ENCODE assay signal across 28 mouse cellular contexts in the genomic region with DNA sequence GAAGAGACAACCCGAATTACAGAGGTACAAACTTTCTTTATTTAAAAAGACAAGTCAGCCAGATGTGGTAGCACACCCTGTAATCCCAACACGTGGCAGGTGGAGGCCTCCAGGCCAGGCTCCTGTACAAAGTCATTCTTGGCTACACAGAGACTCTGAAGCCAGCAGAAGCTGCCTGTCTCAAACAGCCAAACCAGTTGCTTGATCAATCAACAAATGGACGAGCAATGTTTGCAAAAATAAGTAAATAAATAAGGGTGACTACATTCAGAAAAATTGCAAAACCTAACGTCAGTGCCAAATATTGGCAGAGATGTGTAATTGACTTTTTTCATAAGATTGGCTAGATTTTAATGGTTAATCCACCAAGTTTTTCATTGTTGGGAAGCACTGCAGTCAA.
"Had no signal": no experiment of that assay in that cellular context is flagged by ENCODE, and none has a peak within 500 bp of the region (broad histone marks: within the 10 kb centered on the region; RNA-seq: fewer than 3 reads in every experiment).

No protein-coding gene starts in this region.

- H3K27ac ChIP-seq: embryonic facial prominence, embryonic 10.5 days; embryonic facial prominence, embryonic 12.5 days; embryonic facial prominence, embryonic 13.5 days; embryonic facial prominence, embryonic 15.5 days; forebrain, embryonic 10.5 days; forebrain, embryonic 12.5 days; forebrain, embryonic 13.5 days; forebrain, embryonic 15.5 days; gastrocnemius, adult 2 months; heart, adult 2 months had no signal

- H3K27me3 ChIP-seq: embryonic facial prominence, embryonic 12.5 days; embryonic facial prominence, embryonic 15.5 days; forebrain, embryonic 15.5 days had no signal

- H3K4me3 ChIP-seq: embryonic facial prominence, embryonic 10.5 days; embryonic facial prominence, embryonic 12.5 days; embryonic facial prominence, embryonic 13.5 days; embryonic facial prominence, embryonic 15.5 days; erythroblast, embryonic 14.5 days; forebrain, embryonic 10.5 days; forebrain, embryonic 12.5 days; forebrain, embryonic 13.5 days; forebrain, embryonic 15.5 days; gastrocnemius, adult 2 months; heart, adult 2 months had no signal

- ATAC-seq: forebrain, embryonic 13.5 days; forebrain, embryonic 14.5 days; forebrain, embryonic 15.5 days; forebrain, embryonic 16.5 days; forebrain, postnatal 0 days had no signal

- H3K36me3 ChIP-seq: embryonic facial prominence, embryonic 10.5 days; embryonic facial prominence, embryonic 12.5 days; embryonic facial prominence, embryonic 13.5 days; embryonic facial prominence, embryonic 15.5 days; forebrain, embryonic 10.5 days; forebrain, embryonic 12.5 days; forebrain, embryonic 15.5 days had no signal

- H3K9me3 ChIP-seq: embryonic facial prominence, embryonic 10.5 days; embryonic facial prominence, embryonic 12.5 days; embryonic facial prominence, embryonic 13.5 days; embryonic facial prominence, embryonic 15.5 days; forebrain, embryonic 10.5 days; forebrain, embryonic 12.5 days; forebrain, embryonic 13.5 days; forebrain, embryonic 15.5 days had no signal

- DNase-seq: cerebellum, adult 8-10 months; cerebellum, adult 9-10 months; cerebellum, adult 9-11 months; cerebellum, postnatal 10 days; cerebellum, postnatal 14 days; cerebellum, postnatal 25 days; cerebellum, postnatal 36 days; embryo, embryonic 11 days; forebrain, postnatal 0 days; gastrocnemius, adult 2 months; gastrocnemius, postnatal 10 days; gastrocnemius, postnatal 14 days; gastrocnemius, postnatal 25 days; gastrocnemius, postnatal 36 days; heart, adult 11 months; heart, adult 18-20 months; heart, adult 2 months had no signal

- H3K9ac ChIP-seq: embryonic facial prominence, embryonic 12.5 days; embryonic facial prominence, embryonic 13.5 days; embryonic facial prominence, embryonic 15.5 days; forebrain, embryonic 12.5 days; forebrain, embryonic 13.5 days; forebrain, embryonic 15.5 days; forebrain, postnatal 0 days had no signal

- H3K4me2 ChIP-seq: embryonic facial prominence, embryonic 12.5 days; embryonic facial prominence, embryonic 13.5 days; embryonic facial prominence, embryonic 15.5 days; forebrain, embryonic 12.5 days; forebrain, embryonic 13.5 days; forebrain, embryonic 15.5 days had no signal
